Mouse (Mus musculus): ENCODE measurements around the gene Kat14. TPM values are rescaled to one million over a fixed set of nuclear protein-coding genes. Genes with fewer than 3 reads are reported as not detected.
"Not testable (repeated sequence)": the region's sequence is repeated elsewhere in the genome, so short reads cannot be mapped to it uniquely, and the experiment has no call there.

Kat14 gene
- polyA plus RNA-seq, 1 experiment, result 42.9 TPM

DNA sequence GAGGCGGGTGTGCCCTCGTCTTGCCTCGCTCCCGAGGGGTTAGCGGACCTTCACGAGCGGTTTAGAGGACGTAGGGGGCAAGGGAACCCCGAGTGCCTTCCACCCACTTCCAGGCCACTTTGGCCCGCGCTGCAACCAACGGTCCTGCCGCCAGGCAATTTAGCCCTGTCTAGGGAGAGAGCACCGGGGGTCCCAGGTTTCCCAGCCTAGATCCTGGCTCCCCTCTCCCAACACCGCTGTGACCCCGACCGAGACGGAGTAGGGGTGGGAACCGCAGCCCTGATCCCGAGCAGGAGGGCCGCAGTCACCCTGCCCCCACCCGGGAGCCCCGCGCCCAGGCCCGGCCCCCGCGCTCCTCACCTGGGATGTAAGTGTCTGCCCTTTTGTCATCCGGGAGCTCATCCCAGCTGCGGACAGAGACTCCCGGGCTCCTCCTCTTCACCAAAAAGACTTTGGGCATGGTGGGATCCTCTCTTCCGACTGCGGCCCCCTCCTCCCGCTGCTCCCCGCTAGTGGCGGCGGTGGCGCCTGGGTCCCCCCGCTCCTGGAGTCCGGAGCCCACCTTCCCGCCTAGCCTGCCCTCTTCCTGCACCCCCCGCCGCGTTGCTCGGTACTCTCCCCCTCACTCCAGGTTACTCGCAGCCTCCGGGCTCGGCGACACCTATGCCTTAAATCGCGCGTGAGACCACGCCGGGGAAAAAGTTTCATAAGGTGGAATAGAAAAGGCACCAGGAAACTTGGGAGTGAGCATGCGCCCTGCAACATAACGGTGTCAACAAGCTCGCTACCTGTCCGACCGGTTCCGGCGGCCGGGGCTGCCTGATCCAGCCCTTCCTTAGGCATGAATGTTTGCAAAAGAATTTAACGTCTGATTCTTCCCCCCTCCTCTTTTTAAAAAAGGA, 37.1 kb upstream of the Kat14 start, which contains the start of gene Ovol2:
Gene Ovol2, minus strand, starts transcription at position 746 of the 902 bp plus-strand sequence.
- peaks cover 4% of the 10 kb centered on the region for H3K4me1 ChIP-seq (ENCODE audit: control insufficient read depth, insufficient read depth, low read length)
- H3K9ac ChIP-seq (ENCODE audit: low read depth, poor library complexity, severe bottlenecking), result peak within 1 kb of the TSS; percentile 58
- no peaks in the 10 kb centered on the region for H3K36me3 ChIP-seq (ENCODE audit: control insufficient read depth, insufficient read depth, low read length, poor library complexity, severe bottlenecking)
- no peaks in the 10 kb centered on the region for H3K9me3 ChIP-seq (replicated peaks; ENCODE audit: control insufficient read depth, insufficient read depth, low read length, poor library complexity, severe bottlenecking)
- H3K27ac ChIP-seq (ENCODE audit: insufficient read depth, low read length), result no peak within 1 kb of the TSS
- H3K27me3 ChIP-seq (ENCODE audit: control insufficient read depth, insufficient read depth, low read length, poor library complexity, severe bottlenecking), result 0 out of 2 replicates have a peak, but pooled peaks cover 2% of the 10 kb centered on the region
- TF ChIP-seq POLR2A (IDR thresholded peaks at IDR 0.05; ENCODE audit: insufficient read depth, low read length), result no peak
- 0 out of 2 replicates have a peak, but pooled peaks have one; percentile 63 for TF ChIP-seq EP300 (IDR thresholded peaks at IDR 0.05; ENCODE audit: insufficient read depth, low read depth, low read length)
- peak within 1 kb of the TSS; percentile 72 for H3K4me3 ChIP-seq (ENCODE audit: low read depth, low read length)

DNA sequence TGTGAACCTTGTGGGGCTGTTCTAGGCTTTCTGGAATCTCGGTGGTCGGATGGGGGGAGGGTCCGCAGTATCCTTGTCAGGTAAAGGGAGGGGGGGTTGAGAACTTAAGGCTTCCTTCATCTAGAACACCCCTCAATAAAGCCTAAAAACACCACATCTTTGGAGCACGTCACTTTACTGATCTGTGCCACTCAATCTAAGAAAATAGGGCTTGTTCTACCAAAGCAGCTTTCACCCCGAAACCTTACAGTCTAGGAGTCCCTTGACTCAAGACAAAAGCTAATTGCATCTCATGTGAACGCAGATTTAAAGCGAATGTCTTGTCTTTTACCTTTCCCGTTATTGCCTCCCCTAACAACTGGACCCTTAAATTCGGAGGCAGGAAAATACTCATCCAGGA, 36.3 kb upstream of the Kat14 start:
- H3K27ac ChIP-seq (ENCODE audit: insufficient read depth, low read length), result no peak overlapping the region
- TF ChIP-seq EP300 (IDR thresholded peaks at IDR 0.05; ENCODE audit: insufficient read depth, low read depth, low read length) (no peak), POLR2A (IDR thresholded peaks at IDR 0.05; ENCODE audit: insufficient read depth, low read length) (no peak), CTCF (IDR thresholded peaks at IDR 0.05; ENCODE audit: low read depth, low read length) (no peak)

DNA sequence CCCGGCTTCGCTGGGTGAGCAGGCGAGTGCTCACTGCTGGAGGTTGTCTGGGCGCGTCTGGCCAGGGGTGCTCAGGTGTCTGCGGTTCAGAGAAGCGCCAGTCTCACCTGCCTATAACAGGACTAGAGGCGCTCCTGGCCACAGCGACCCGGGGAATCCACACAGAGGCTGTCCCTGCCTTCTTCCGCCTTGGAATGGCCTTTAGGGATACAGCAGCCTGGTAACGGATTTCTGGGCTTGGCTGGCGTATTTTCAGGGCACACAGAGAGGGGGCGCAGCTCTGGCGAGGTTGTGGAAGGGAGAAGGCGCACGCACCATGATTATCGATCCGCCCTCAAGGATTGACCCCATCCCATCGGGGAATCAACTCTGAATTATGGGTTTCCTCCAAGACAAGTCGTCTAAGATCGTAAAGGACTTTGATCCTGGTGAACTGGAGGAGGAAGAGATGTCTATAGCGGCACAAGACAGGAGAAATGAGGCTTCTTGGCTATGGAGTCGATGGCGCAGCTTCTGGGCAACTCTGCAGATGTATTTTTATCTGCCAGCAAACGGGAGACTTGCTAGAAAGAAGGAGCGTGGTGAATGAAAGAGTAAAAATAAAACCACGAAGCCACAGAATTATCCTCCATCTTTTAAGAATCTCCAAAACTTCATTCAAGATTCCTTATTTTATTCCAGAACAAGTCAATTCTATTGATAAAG, 35.5 kb upstream of the Kat14 start:
- Histone ChIP-seq H3K9ac (ENCODE audit: low read depth, poor library complexity, severe bottlenecking) (peak overlapping the region; percentile 57), H3K4me1 (ENCODE audit: control insufficient read depth, insufficient read depth, low read length) (peaks cover 2% of the 10 kb centered on the region), H3K4me3 (ENCODE audit: low read depth, low read length) (peak overlapping the region; percentile 72), H3K27ac (ENCODE audit: insufficient read depth, low read length) (no peak overlapping the region), H3K27me3 (ENCODE audit: control insufficient read depth, insufficient read depth, low read length, poor library complexity, severe bottlenecking) (0 out of 2 replicates have a peak, but pooled peaks cover 2% of the 10 kb centered on the region), H3K9me3 (replicated peaks; ENCODE audit: control insufficient read depth, insufficient read depth, low read length, poor library complexity, severe bottlenecking) (no peaks in the 10 kb centered on the region), H3K36me3 (ENCODE audit: control insufficient read depth, insufficient read depth, low read length, poor library complexity, severe bottlenecking) (no peaks in the 10 kb centered on the region)
- TF ChIP-seq EP300 (IDR thresholded peaks at IDR 0.05; ENCODE audit: insufficient read depth, low read depth, low read length) (no peak), CTCF (IDR thresholded peaks at IDR 0.05; ENCODE audit: low read depth, low read length) (peak; percentile 58)

More for the DNA sequence above, 36.3 kb upstream of the Kat14 start:
- H3K9ac ChIP-seq (ENCODE audit: low read depth, poor library complexity, severe bottlenecking), result peak overlapping the region; percentile 57
- H3K4me3 ChIP-seq (ENCODE audit: low read depth, low read length), result peak overlapping the region; percentile 72; the same call in 1 of the 2 replicates
- no peaks in the 10 kb centered on the region for H3K36me3 ChIP-seq (ENCODE audit: control insufficient read depth, insufficient read depth, low read length, poor library complexity, severe bottlenecking)
- H3K27me3 ChIP-seq (ENCODE audit: control insufficient read depth, insufficient read depth, low read length, poor library complexity, severe bottlenecking), result 0 out of 2 replicates have a peak, but pooled peaks cover 2% of the 10 kb centered on the region
- peaks cover 4% of the 10 kb centered on the region for H3K4me1 ChIP-seq (ENCODE audit: control insufficient read depth, insufficient read depth, low read length)
- H3K9me3 ChIP-seq (replicated peaks; ENCODE audit: control insufficient read depth, insufficient read depth, low read length, poor library complexity, severe bottlenecking), result no peaks in the 10 kb centered on the region

DNA sequence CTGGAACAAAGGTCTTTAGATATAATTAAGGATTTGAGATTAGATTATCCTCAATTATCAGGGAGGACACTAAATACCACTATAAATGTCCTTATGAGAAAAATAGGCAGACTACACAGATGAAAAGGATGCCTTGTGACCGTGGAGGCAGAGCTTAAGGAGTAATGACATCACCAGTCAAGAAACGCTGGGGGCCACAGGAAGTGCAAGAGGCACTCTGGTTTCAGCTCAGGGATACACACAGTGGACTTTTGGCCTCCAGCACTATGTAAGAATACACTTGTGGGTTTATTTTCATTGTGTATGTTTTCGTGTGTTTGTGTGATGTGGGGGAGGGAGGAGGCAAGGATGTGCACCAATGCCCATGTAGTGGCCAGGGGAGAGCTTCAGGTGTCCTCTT, 31.6 kb upstream of the Kat14 start:
- H3K4me3 ChIP-seq (ENCODE audit: low read depth, low read length), result no peak overlapping the region
- H3K4me1 ChIP-seq (ENCODE audit: control insufficient read depth, insufficient read depth, low read length), result peaks cover 2% of the 10 kb centered on the region
- no peak overlapping the region for H3K27ac ChIP-seq (ENCODE audit: insufficient read depth, low read length)
- H3K9ac ChIP-seq (ENCODE audit: low read depth, poor library complexity, severe bottlenecking), result no peak overlapping the region
- TF ChIP-seq EP300 (IDR thresholded peaks at IDR 0.05; ENCODE audit: insufficient read depth, low read depth, low read length), result no peak
- no peak for TF ChIP-seq POLR2A (IDR thresholded peaks at IDR 0.05; ENCODE audit: insufficient read depth, low read length)
- no peak for TF ChIP-seq CTCF (IDR thresholded peaks at IDR 0.05; ENCODE audit: low read depth, low read length)
- H3K9me3 ChIP-seq (replicated peaks; ENCODE audit: control insufficient read depth, insufficient read depth, low read length, poor library complexity, severe bottlenecking), result no peaks in the 10 kb centered on the region
- no peaks in the 10 kb centered on the region for H3K27me3 ChIP-seq (ENCODE audit: control insufficient read depth, insufficient read depth, low read length, poor library complexity, severe bottlenecking)
- no peaks in the 10 kb centered on the region for H3K36me3 ChIP-seq (ENCODE audit: control insufficient read depth, insufficient read depth, low read length, poor library complexity, severe bottlenecking)

DNA sequence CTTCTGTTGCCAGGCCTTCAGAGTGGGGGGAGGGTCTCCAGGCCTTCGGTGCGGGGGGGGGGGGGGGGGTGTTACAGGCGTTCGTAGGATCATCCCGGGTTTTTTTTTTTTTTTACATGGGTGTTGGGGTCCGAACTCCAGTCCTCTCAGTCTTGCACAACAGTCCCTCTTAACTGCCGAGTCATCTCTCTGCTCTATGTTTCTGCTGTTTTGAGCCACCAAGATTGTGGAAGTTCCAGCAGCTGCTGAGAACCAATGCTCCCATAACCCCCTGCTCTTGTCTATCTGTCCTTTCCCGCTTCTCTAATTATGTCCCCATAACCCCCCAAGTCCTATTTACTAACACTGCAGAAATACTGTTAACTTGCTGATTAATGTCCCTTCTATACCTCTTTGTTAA, 31.1 kb upstream of the Kat14 start:
- H3K36me3 ChIP-seq (ENCODE audit: control insufficient read depth, insufficient read depth, low read length, poor library complexity, severe bottlenecking), result no peaks in the 10 kb centered on the region
- H3K9me3 ChIP-seq (replicated peaks; ENCODE audit: control insufficient read depth, insufficient read depth, low read length, poor library complexity, severe bottlenecking), result no peaks in the 10 kb centered on the region
- H3K27me3 ChIP-seq (ENCODE audit: control insufficient read depth, insufficient read depth, low read length, poor library complexity, severe bottlenecking), result no peaks in the 10 kb centered on the region
- no peak overlapping the region for H3K4me3 ChIP-seq (ENCODE audit: low read depth, low read length)
- no peak overlapping the region for H3K27ac ChIP-seq (ENCODE audit: insufficient read depth, low read length)
- no peak for TF ChIP-seq CTCF (IDR thresholded peaks at IDR 0.05; ENCODE audit: low read depth, low read length)
- TF ChIP-seq POLR2A (IDR thresholded peaks at IDR 0.05; ENCODE audit: insufficient read depth, low read length), result no peak
- no peak for TF ChIP-seq EP300 (IDR thresholded peaks at IDR 0.05; ENCODE audit: insufficient read depth, low read depth, low read length)
- H3K9ac ChIP-seq (ENCODE audit: low read depth, poor library complexity, severe bottlenecking), result no peak overlapping the region
- H3K4me1 ChIP-seq (ENCODE audit: control insufficient read depth, insufficient read depth, low read length), result no peaks in the 10 kb centered on the region

DNA sequence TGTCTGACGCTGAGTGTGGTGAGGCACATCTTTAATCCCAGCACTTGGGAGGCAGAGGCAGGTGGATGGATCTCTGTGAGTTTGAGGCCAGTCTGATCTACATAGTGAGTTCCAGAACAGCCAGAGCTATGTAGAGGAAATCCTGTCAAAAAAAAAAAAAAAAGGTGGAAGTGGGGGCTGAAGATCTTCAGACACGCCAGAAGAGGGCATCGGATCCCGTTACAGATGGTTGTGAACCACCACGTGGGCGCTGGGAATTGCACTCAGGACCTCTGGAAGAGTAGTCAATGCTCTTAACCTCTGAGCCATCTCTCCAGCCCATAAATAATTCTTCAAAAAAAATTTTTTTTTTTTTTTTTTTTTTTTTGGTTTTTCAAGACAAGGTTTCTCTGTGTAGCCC, 30.6 kb upstream of the Kat14 start:
- not testable (repeated sequence) for H3K4me3 ChIP-seq (ENCODE audit: low read depth, low read length); H3K36me3 ChIP-seq (ENCODE audit: control insufficient read depth, insufficient read depth, low read length, poor library complexity, severe bottlenecking); H3K27ac ChIP-seq (ENCODE audit: insufficient read depth, low read length); H3K9ac ChIP-seq (ENCODE audit: low read depth, poor library complexity, severe bottlenecking); H3K27me3 ChIP-seq (ENCODE audit: control insufficient read depth, insufficient read depth, low read length, poor library complexity, severe bottlenecking); H3K9me3 ChIP-seq (replicated peaks; ENCODE audit: control insufficient read depth, insufficient read depth, low read length, poor library complexity, severe bottlenecking); H3K4me1 ChIP-seq (ENCODE audit: control insufficient read depth, insufficient read depth, low read length)
